In the genomic region with DNA sequence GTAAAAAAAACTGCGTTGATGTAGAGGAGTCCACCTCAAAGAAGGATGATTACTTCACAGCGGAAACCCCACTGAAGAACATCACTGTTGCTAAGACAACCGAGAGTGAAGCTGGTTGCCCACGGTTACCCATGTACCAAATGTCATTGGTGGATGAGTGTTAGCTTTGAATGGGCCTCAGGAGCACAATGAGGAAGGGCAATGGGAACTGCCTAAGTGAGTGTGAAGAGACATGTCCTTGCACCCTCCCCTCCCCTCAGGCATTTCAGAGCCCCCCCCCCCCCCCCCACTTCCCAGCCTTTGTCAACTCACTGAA, we compare ENCODE assay signal across 12 mouse cellular contexts.
A peak's percentile ranks its signal among the peaks of the same experiment; 100 is the strongest.
DNase-seq lines count a peak whose midpoint lies in the region; ATAC-seq lines count a peak whose summit lies in the region.
"Had no signal": no experiment of that assay in that cellular context is flagged by ENCODE, and none has a peak within 500 bp of the region (broad histone marks: within the 10 kb centered on the region; RNA-seq: fewer than 3 reads in every experiment).

No protein-coding gene starts in this region.

- peak overlapping the region; percentile 84 for H3K27ac ChIP-seq in forebrain, embryonic 16.5 days (ENCODE audit: low read length)
- no peak overlapping the region for H3K27ac ChIP-seq in midbrain, embryonic 11.5 days (ENCODE audit: low read depth, low read length)
- H3K27ac ChIP-seq: embryonic facial prominence, embryonic 15.5 days had no signal

- H3K27me3 ChIP-seq in forebrain, embryonic 16.5 days (replicated peaks; ENCODE audit: control insufficient read depth, insufficient read depth, low read length): no peaks in the 10 kb centered on the region
- H3K27me3 ChIP-seq in midbrain, embryonic 11.5 days (ENCODE audit: control insufficient read depth, insufficient read depth, low read length): peaks cover 9% of the 10 kb centered on the region; the same call in 1 of the 2 replicates
- H3K27me3 ChIP-seq: embryonic facial prominence, embryonic 15.5 days had no signal

- H3K36me3 ChIP-seq in forebrain, embryonic 16.5 days (ENCODE audit: control insufficient read depth, insufficient read depth): no peaks in the 10 kb centered on the region
- no peaks in the 10 kb centered on the region for H3K36me3 ChIP-seq in midbrain, embryonic 11.5 days (ENCODE audit: control insufficient read depth, insufficient read depth, low read length)
- H3K36me3 ChIP-seq: embryonic facial prominence, embryonic 15.5 days had no signal

- H3K4me1 ChIP-seq in forebrain, embryonic 16.5 days (replicated peaks; ENCODE audit: control insufficient read depth, insufficient read depth, low read length): peaks cover 34% of the 10 kb centered on the region
- peaks cover 3% of the 10 kb centered on the region; the same call in 1 of the 2 replicates for H3K4me1 ChIP-seq in midbrain, embryonic 11.5 days (ENCODE audit: control insufficient read depth, insufficient read depth, low read length)
- H3K4me1 ChIP-seq: embryonic facial prominence, embryonic 15.5 days had no signal

- DNase-seq in right cerebral cortex, adult 2 months (ENCODE audit: low spot score in 2 of 2): peak; percentile 40 to 59
- no peak for DNase-seq in right cerebral cortex, postnatal 4 days
- DNase-seq in midbrain, embryonic 11.5 days (ENCODE audit: low spot score, missing footprints): peak; percentile 84
- DNase-seq in right cerebral cortex, postnatal 25 days: peak; percentile 18
- no peak for DNase-seq in kidney, postnatal 4 days
- no peak for DNase-seq in urinary bladder, postnatal 4 days (ENCODE audit: low spot score in 2 of 2)
- no peak for DNase-seq in urinary bladder, postnatal 14 days (ENCODE audit: low spot score)
- DNase-seq: gastrocnemius, postnatal 25 days; heart, postnatal 36 days; liver had no signal

- H3K9me3 ChIP-seq in forebrain, embryonic 16.5 days (ENCODE audit: control insufficient read depth, low read length): no peaks in the 10 kb centered on the region
- H3K9me3 ChIP-seq in midbrain, embryonic 11.5 days (ENCODE audit: control insufficient read depth, low read length): no peaks in the 10 kb centered on the region
- H3K9me3 ChIP-seq: embryonic facial prominence, embryonic 15.5 days had no signal

- no peak overlapping the region for H3K9ac ChIP-seq in forebrain, embryonic 16.5 days (replicated peaks; ENCODE audit: low read depth, low read length)
- H3K9ac ChIP-seq in midbrain, embryonic 11.5 days (ENCODE audit: low read length): no peak overlapping the region
- H3K9ac ChIP-seq: embryonic facial prominence, embryonic 15.5 days had no signal

- WGBS in forebrain, embryonic 16.5 days: 2% methylated on average over 4 of the region's 4 CpGs
- WGBS in midbrain, embryonic 11.5 days: 20% methylated on average over 4 of the region's 4 CpGs

- no peak overlapping the region for H3K4me2 ChIP-seq in forebrain, embryonic 16.5 days (ENCODE audit: low read length)
- no peak overlapping the region for H3K4me2 ChIP-seq in midbrain, embryonic 11.5 days
- H3K4me2 ChIP-seq: embryonic facial prominence, embryonic 15.5 days had no signal

- ATAC-seq in forebrain, embryonic 16.5 days: peak; percentile 95
- peak; percentile 87 for ATAC-seq in midbrain, embryonic 11.5 days (ENCODE audit: low FRiP score)

- H3K4me3 ChIP-seq in forebrain, embryonic 16.5 days (replicated peaks; ENCODE audit: low read length): no peak overlapping the region
- H3K4me3 ChIP-seq in midbrain, embryonic 11.5 days (ENCODE audit: low read depth, low read length): no peak overlapping the region
- H3K4me3 ChIP-seq: embryonic facial prominence, embryonic 15.5 days had no signal

Comparison
In these comparisons a context has a peak if more than half of its experiments do, and no peak if none do; other contexts are left out.
1. DNase-seq: peak in right cerebral cortex, adult 2 months (2 of 2), midbrain, embryonic 11.5 days (single experiment) and right cerebral cortex, postnatal 25 days (single experiment); none in right cerebral cortex, postnatal 4 days (single experiment), kidney, postnatal 4 days (0 of 2), urinary bladder, postnatal 4 days (0 of 2) and urinary bladder, postnatal 14 days (single experiment).